Mouse (Mus musculus): ENCODE measurements around the gene Klhl32. TPM values are rescaled to one million over a fixed set of nuclear protein-coding genes. Genes with fewer than 3 reads are reported as not detected.

Klhl32 gene
- not detected for polyA plus RNA-seq (2017; shearing (Covaris generic))

DNA sequence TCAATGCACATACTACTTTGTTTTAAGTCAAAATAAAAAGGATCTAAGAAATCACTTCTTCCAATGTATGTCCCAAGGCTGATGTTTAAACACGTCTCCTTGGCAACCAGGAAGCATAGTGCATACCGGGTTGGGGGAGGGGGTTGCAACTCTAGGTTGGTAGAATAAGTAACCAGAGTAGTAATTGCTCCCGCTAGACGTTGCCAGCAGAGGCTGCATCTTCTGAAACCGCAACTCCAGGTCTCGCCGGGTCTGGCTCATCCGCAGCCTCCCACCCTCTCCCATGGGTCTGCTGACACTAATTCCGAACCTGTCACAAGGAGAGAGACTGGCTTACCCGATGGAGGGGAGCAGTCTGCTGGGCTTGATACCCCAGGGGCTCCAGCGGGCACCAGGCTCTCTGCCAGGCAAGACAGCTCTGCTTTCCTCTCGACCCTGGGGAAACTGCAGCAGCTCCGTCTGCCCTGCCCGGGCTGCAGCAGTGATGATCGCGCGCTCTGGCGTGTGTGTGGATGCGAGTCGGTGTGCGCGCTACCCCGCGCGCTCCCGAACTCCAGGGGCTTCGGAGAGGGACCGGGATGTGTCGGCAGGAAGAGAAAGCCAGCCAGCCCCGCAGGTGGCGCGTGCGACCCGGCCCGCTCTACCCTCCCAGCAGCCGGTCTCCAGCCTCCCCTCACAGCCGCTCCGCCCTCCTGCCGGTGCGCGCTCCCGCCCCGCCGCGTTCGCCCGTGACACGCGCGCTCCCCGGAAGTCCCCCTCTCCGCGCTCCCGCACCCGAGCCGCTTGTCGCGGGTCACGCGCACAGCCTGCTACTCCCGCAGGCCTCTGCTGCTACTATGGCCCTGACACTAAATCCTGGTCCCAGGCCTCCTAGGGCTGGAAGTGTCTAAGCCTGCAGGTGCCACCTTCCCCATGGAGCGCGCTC is at the start of gene Klhl32:
Gene Klhl32 (minus strand): TSS at position 724 of the 925 bp plus-strand sequence.

DNA sequence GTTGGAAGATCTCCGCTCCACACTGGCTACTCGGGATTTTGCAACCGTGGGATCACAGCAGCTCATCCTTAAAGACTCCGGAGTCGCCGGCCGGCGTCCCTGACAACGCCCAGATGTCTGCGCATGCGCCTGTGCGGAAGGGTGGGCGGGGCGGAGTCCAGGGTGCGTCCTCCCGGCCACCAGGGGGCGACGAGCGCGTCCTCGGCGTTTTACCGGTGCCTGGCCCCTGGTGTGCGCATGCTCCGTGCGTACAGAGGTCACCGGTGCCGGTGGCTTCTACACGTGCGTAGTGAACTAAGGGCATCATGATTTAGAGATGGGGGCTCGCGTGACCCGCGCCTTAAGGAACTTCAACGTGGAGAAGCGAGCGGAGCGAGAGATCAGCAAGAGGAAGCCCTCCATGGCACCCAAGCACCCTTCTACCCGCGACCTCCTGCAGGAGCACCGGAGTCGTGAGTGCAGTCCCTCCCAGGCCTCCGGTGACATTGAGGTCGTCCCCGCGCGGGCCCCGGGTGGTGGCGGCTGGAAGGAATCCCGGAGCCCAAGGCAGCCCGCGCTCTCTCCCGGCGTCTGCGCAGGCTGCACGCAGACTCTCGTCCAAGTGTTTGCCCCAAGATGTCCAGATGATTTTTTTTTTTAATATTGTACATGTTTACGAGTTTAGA is 47.1 kb upstream of the Klhl32 start, which contains the start of gene Ndufaf4:
Gene Ndufaf4 (plus strand): TSS at position 233 of the 665 bp plus-strand sequence.

Other genes with a start within 250 kb of the Klhl32 start
- gene Ndufaf4, start 47.0 kb upstream of the Klhl32 start, polyA plus RNA-seq (2017; shearing (Covaris generic)) = 25.3 TPM
- 0.21 TPM for gene Gpr63, start 115.3 kb upstream of the Klhl32 start, polyA plus RNA-seq (2017; shearing (Covaris generic))

Data from effector memory CD4-positive, alpha-beta T cell, adult 5 months (primary cell).